Mouse (Mus musculus) ES-E14 (cell line): Measurements from ENCODE around the gene Atxn1. TPM values are rescaled to one million over a fixed set of nuclear protein-coding genes. Genes with fewer than 3 reads are reported as not detected.

Source experiments
- DNase-seq: peaks from one replicate; pipeline ENCODE4 v3.0.0-alpha.2; 2013; ENCODE audit warnings: low read depth, low spot score
- H3K27ac ChIP-seq: 2 replicates; pipeline ENCODE4 v1.5.1; 2012; ENCODE audit warnings: low read depth, mild to moderate bottlenecking, low read length, moderate library complexity, mixed read lengths; ENCODE audit not compliant: poor library complexity, insufficient read depth, severe bottlenecking
- H3K36me3 ChIP-seq: 2 replicates; pipeline ENCODE4 v1.6.1; 2012; ENCODE audit warnings: mild to moderate bottlenecking, low read length, moderate library complexity, mixed read lengths; ENCODE audit not compliant: control insufficient read depth, poor library complexity, insufficient read depth, severe bottlenecking
- H3K4me1 ChIP-seq, 2 experiments: fragments of 150-350 bp in 1 of 2; sonication (generic) in 1 of 2; 2 replicates each; pipeline ENCODE4 v1.6.1; 2012; ENCODE audit warnings: low read length in 2 of 2, mild to moderate bottlenecking in 1 of 2, mixed read lengths in 1 of 2; ENCODE audit not compliant: control insufficient read depth in 2 of 2, insufficient read depth in 2 of 2, poor library complexity in 1 of 2
- H3K4me3 ChIP-seq, 2 experiments: fragments of 150-350 bp in 1 of 2; sonication (generic) in 1 of 2; 2 replicates each; pipeline ENCODE4 v1.5.1; 2012; ENCODE audit warnings: low read length in 2 of 2, low read depth in 1 of 2, mild to moderate bottlenecking in 1 of 2, mixed read lengths in 1 of 2; ENCODE audit not compliant: insufficient read depth in 1 of 2, poor library complexity in 1 of 2, severe bottlenecking in 1 of 2
- H3K9ac ChIP-seq: 2 replicates; pipeline ENCODE4 v1.6.1; 2012; ENCODE audit warnings: low read depth, mild to moderate bottlenecking, low read length, mixed read lengths; ENCODE audit not compliant: poor library complexity, insufficient read depth, severe bottlenecking
- H3K9me3 ChIP-seq: fragments of 150-350 bp; sonication (generic); 2 replicates; pipeline ENCODE4 v1.6.1; 2012; ENCODE audit warnings: low read depth, mild to moderate bottlenecking, low read length; ENCODE audit not compliant: control insufficient read depth, insufficient read depth
- CHD2 ChIP-seq: IDR thresholded peaks from 2 replicates; pipeline ENCODE4 v1.6.1; 2014; ENCODE audit warnings: mild to moderate bottlenecking, low read depth, low read length, inconsistent platforms
- HCFC1 ChIP-seq: IDR thresholded peaks from 2 replicates; pipeline ENCODE4 v1.6.1; 2012; ENCODE audit warnings: low read length, inconsistent platforms, borderline replicate concordance; ENCODE audit not compliant: insufficient read depth
- MAFK ChIP-seq: IDR thresholded peaks from 2 replicates; pipeline ENCODE4 v1.6.1; 2014; ENCODE audit warnings: mild to moderate bottlenecking, low read depth, low read length, inconsistent platforms; ENCODE audit not compliant: insufficient read depth
- ZC3H11A ChIP-seq: IDR thresholded peaks from 2 replicates; pipeline ENCODE4 v1.6.1; 2012; ENCODE audit warnings: low read depth, mild to moderate bottlenecking, inconsistent platforms, low read length, borderline replicate concordance
- ZNF384 ChIP-seq: IDR thresholded peaks from 2 replicates; pipeline ENCODE4 v1.6.1; 2012; ENCODE audit warnings: low read depth, low read length, inconsistent platforms
- in situ Hi-C, 2 experiments: fragments of 600-800 bp; cut with MboI; formaldehyde crosslinking; loops; one replicate each; pipeline ENCODE4 v1.15.1; 2025; ENCODE audit warnings: low sequenced_read_pairs in 2 of 2, inconsistent platforms in 1 of 2; ENCODE audit not compliant: unreplicated experiment in 2 of 2
- total RNA-seq: library from RNA; depleted of rRNA; stranded (reverse); fragments of 300-350 nt; gene quantifications from 2 replicates; pipeline ENCODE4 v1.2.3, GENCODE M21; 2012

Gene Atxn1
- total RNA-seq, 1 experiment, result 7.8 TPM

DNA sequence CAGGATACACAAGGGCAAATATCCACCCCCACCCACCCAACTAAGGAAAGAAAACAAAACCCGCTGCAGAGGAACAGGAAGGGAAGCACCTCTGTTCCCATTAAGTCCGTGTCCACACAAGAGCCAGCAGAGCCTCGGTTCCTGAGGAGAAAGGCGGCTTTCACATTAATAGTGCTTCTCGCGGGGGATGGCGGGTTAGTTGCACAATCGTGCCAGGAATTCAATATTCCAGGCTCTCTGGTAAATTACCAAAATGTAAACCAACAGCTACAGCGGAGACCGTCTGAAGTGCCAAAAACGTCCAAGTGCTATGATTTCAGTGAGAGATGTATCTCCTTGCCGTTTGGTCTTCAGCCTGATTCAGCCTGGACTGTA is 46.8 kb downstream of the Atxn1 start:
- Histone ChIP-seq H3K9me3 (no peaks in the 10 kb centered on the region), H3K9ac (no peak overlapping the region), H3K4me3 (no peak overlapping the region), H3K36me3 (no peaks in the 10 kb centered on the region), H3K4me1 (no peaks in the 10 kb centered on the region), H3K27ac (no peak overlapping the region)
- DNase-seq, result no peak
- TF ChIP-seq CHD2 (no peak), MAFK (no peak), HCFC1 (no peak), ZNF384 (no peak), ZC3H11A (no peak)
- in situ Hi-C loops, result no loop called here

DNA sequence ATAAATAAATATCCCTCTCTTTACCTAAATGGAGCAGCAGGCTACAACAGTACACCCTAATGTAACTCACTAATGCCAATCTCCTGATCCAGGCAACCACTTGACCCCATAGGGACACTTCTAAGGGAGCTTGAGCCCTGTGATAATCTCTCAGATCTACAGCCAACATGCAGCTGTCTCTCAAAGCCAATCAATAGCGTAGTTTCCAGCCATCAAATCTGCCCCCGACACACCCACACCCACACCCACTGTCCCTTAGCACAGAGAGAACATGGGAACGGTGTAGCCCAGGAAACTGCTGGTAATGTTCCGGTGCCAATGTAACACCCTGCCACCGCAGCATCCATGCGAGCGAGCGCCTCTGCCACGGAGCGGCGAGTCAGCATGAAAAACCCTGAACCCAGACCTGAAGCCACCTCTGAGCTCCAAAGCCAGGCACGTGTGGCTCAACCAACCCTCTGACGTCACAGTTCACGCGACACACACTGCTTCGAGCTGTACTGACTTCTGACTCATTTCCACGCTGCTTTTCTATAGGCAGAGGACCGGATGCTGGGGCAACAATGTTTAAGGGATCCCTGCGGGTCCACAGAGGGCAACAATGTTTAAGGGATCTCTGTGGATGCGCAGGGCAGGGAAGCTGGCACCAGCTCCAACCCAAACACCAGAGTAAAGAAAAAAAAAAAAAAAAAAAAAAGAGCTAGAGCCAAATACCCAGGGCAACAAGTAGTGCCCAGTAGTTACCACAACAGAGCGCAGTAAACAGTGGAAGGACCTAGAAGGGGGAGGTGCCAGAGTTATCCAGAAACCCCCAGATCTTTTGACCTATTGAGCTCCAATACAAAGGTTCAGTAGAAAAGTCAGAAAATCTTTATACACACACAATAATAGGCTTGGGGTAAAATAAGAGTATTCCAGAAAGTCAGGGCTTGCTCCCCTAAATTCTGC is 47.5 kb downstream of the Atxn1 start:
- Histone ChIP-seq H3K4me1 (no peaks in the 10 kb centered on the region), H3K27ac (no peak overlapping the region), H3K9ac (no peak overlapping the region), H3K4me3 (peak overlapping the region in 1 of 2 experiments; percentile 20; a peak in 1 of 4 replicates), H3K36me3 (no peaks in the 10 kb centered on the region), H3K9me3 (no peaks in the 10 kb centered on the region)
- no peak for DNase-seq
- in situ Hi-C loops, result no loop called here
- TF ChIP-seq CHD2, result no peak
- no peak for TF ChIP-seq HCFC1
- no peak for TF ChIP-seq ZNF384
- no peak for TF ChIP-seq MAFK
- TF ChIP-seq ZC3H11A, result no peak

- H3K27ac ChIP-seq, result no peak overlapping the region
- no peak overlapping the region for H3K9ac ChIP-seq
- no peaks in the 10 kb centered on the region for H3K9me3 ChIP-seq
- in situ Hi-C loops, result no loop called here
- no peak for DNase-seq
- TF ChIP-seq ZNF384 (no peak), ZC3H11A (no peak), CHD2 (no peak), HCFC1 (no peak), MAFK (no peak)
- no peak overlapping the region for H3K4me3 ChIP-seq
- H3K36me3 ChIP-seq, result no peaks in the 10 kb centered on the region
- no peaks in the 10 kb centered on the region for H3K4me1 ChIP-seq
Observed at GRCm38 (mm10) chr13:45915921-45916320, 48.9 kb downstream of the Atxn1 start.

DNA sequence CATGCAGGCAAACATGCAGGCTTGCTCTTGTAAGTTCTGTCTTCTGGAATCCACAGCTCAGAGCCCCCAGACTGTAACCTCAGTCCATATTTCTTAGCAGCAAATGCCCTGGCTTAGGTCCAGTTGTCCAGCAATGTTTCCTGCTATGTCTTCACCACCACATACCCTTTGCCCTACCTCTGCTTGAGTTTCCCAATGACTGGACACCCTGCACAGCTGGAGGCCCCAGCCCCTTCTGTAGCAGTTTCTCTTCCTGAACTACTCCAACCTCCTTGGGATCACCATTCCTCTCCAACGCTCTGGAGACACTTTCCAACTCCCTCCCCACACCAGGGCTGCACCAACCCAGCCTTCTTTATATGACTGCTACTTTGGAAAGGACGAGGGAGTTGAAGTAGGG is 49.8 kb downstream of the Atxn1 start:
- H3K4me1 ChIP-seq, result no peaks in the 10 kb centered on the region
- no peak overlapping the region for H3K4me3 ChIP-seq
- no peak for TF ChIP-seq CHD2
- TF ChIP-seq ZC3H11A, result no peak
- no peak for TF ChIP-seq ZNF384
- TF ChIP-seq MAFK, result no peak
- H3K27ac ChIP-seq, result no peak overlapping the region
- no peak overlapping the region for H3K9ac ChIP-seq
- no peak for DNase-seq
- no peaks in the 10 kb centered on the region for H3K9me3 ChIP-seq
- H3K36me3 ChIP-seq, result no peaks in the 10 kb centered on the region
- in situ Hi-C loops, result no loop called here
